Mouse (Mus musculus) heart, adult 2 months (tissue): ENCODE measurements around the gene Cfap97d1. TPM values are rescaled to one million over a fixed set of nuclear protein-coding genes. Genes with fewer than 3 reads are reported as not detected.
A peak's percentile ranks its signal among the peaks of the same experiment; 100 is the strongest.

Experiments used
- DNase-seq, 2 experiments: peaks; one replicate each; pipeline ENCODE4 v3.0.0; 2021
- H3K27ac ChIP-seq: fragments of 200-600 bp; 2 replicates; pipeline ENCODE4 v1.8.1; 2022
- H3K27me3 ChIP-seq: fragments of 200-500 bp; 2 replicates; pipeline ENCODE4 v1.6.1; 2012; ENCODE audit warnings: mild to moderate bottlenecking, low read length, inconsistent platforms, mixed read lengths; ENCODE audit not compliant: control insufficient read depth, insufficient read depth
- H3K36me3 ChIP-seq: fragments of 200-500 bp; 2 replicates; pipeline ENCODE4 v1.6.1; 2012; ENCODE audit warnings: low read length, inconsistent platforms; ENCODE audit not compliant: control insufficient read depth, insufficient read depth
- H3K4me1 ChIP-seq: fragments of 200-500 bp; 2 replicates; pipeline ENCODE4 v1.6.1; 2011; ENCODE audit warnings: low read length; ENCODE audit not compliant: control insufficient read depth, insufficient read depth
- H3K4me3 ChIP-seq: fragments of 200-600 bp; 2 replicates; pipeline ENCODE4 v1.8.1; 2022
- H3K79me2 ChIP-seq: fragments of 200-500 bp; replicated peaks from 2 replicates; pipeline ENCODE4 v1.6.1; 2012; ENCODE audit warnings: mild to moderate bottlenecking, inconsistent platforms, low read length, moderate library complexity, mixed read lengths; ENCODE audit not compliant: control insufficient read depth, insufficient read depth
- H3K9ac ChIP-seq: fragments of 200-500 bp; 2 replicates; pipeline ENCODE4 v1.6.1; 2012; ENCODE audit warnings: low read depth, mild to moderate bottlenecking, control low read depth, inconsistent platforms, low read length, mixed read lengths
- CTCF ChIP-seq: fragments of 200-600 bp; IDR thresholded peaks from 2 replicates; pipeline ENCODE4 v1.8.1; 2022; ENCODE audit warnings: antibody characterized with exemption, mild to moderate bottlenecking, moderate library complexity
- EP300 ChIP-seq: fragments of 200-500 bp; IDR thresholded peaks from 2 replicates; pipeline ENCODE4 v1.6.1; 2011; ENCODE audit warnings: low read depth, low read length, control low read depth; ENCODE audit not compliant: insufficient read depth
- POLR2A ChIP-seq: fragments of 200-500 bp; IDR thresholded peaks from 2 replicates; pipeline ENCODE4 v1.6.1; 2011; ENCODE audit warnings: mild to moderate bottlenecking, low read depth, low read length, control low read depth; ENCODE audit not compliant: insufficient read depth
- WGBS: fragments of 180-500 bp; shearing (Covaris S2); methylation state at CpG from one replicate; pipeline ENCODE4 v1.1.7; 2018; 5-methylcytosine and 5-hydroxymethylcytosine counted together
- intact Hi-C: fragments of 180-260 bp; cut with DNase I; formaldehyde crosslinking; loops from one replicate; pipeline ENCODE4 v1.15.1; 2025
- polyA plus RNA-seq: library from polyadenylated mRNA; depleted of rRNA; stranded (reverse); fragments of >200 nt; gene quantifications from 2 replicates; pipeline ENCODE4 v1.2.3, GENCODE M21; 2012
- total RNA-seq, 2 experiments: library from RNA; stranded (reverse); gene quantifications; 2 replicates each; pipeline ENCODE4 v1.2.3; 2021

The Cfap97d1 gene
- total and polyA plus RNA-seq, 3 experiments, result not detected

DNA sequence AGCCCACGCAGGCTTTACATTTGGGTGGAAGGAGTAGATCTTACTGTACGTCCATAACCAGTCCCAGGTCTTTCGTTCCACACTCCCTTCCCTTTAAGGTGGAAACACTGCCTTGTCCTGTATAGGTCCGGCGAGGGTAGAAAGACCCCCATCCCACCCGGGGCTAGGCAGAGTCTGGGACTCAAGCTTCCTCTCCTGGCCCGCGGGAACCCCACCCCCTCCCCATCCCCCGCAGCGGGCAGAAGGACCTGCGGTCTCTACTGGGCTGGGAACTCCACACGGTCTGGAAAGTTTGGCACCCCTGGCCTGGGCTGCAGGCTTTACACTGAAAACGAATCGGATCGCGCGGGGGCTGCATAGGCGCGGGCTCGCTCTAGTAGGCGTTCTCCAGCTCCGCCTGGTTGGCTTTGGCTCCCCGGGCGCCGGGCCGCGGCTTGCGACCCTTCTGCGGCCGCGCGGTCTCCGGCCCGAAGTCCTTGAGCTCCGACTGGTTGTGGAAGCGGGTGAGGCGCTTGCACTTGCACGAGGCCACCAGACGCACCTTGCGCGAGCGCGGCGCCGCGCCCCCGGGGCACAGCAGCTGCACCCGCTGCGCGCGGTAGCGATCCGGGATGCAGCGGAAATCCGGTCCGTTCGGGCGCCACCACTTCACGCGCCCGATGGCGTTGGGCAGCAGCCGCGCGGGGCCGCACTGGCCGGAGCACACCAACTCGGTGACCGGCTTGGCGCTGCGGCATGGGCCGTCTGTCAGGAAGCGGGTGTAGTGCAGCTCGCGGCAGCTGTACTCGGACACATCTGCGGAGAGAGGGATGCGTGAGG lies 20.4 kb upstream of the Cfap97d1 start:
- H3K36me3 ChIP-seq, result no peaks in the 10 kb centered on the region
- no peaks in the 10 kb centered on the region; the same call in 1 of the 2 replicates for H3K4me1 ChIP-seq
- H3K27ac ChIP-seq, result no peak overlapping the region; the same call in 1 of the 2 replicates
- no peak for TF ChIP-seq CTCF
- TF ChIP-seq POLR2A, result no peak
- DNase-seq, result peak; percentile 42 to 61
- H3K79me2 ChIP-seq, result no peaks in the 10 kb centered on the region
- H3K9ac ChIP-seq, result peak overlapping the region; percentile 68
- peak overlapping the region; percentile 47 for H3K4me3 ChIP-seq
- under 1% methylated on average over 78 of the region's 78 CpGs for WGBS
- peaks cover 8% of the 10 kb centered on the region for H3K27me3 ChIP-seq
- intact Hi-C loops, result no loop called here

DNA sequence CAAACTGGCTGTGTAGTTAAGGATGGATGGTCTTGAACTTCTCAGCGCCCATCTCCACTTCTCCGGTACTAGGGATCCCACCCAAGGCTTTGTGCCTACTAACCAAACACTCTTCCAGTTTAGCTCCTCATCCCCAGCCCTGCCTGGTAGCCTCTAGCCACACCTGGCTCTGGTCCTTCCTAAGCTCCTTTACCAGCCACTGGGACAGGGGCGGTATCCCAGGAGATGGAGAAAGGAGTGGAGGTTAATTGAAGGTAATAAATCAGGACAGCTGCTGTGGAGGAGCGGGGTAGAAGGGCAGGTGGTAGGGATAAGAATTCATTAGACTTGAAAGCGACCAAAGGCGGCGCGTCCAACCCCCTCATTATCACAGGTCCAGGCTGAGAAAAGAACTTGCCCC lies 19.4 kb upstream of the Cfap97d1 start:
- DNase-seq, result no peak
- no peak for TF ChIP-seq EP300
- TF ChIP-seq POLR2A, result no peak
- no peak for TF ChIP-seq CTCF
- H3K4me3 ChIP-seq, result no peak overlapping the region
- H3K4me1 ChIP-seq, result no peaks in the 10 kb centered on the region; the same call in 1 of the 2 replicates
- peaks cover 8% of the 10 kb centered on the region for H3K27me3 ChIP-seq
- no peak overlapping the region for H3K27ac ChIP-seq
- WGBS, result 64% methylated on average over 8 of the region's 8 CpGs
- H3K36me3 ChIP-seq, result no peaks in the 10 kb centered on the region
- H3K79me2 ChIP-seq, result no peaks in the 10 kb centered on the region
- no peak overlapping the region for H3K9ac ChIP-seq
- intact Hi-C loops, result loop anchor here (5.0 kb wide), 1 partner anchor 152 kb away; no protein-coding TSS in a partner anchor

- WGBS, result 19% methylated on average over 2 of the region's 2 CpGs
- TF ChIP-seq POLR2A, result no peak
- no peak for TF ChIP-seq CTCF
- no peak for TF ChIP-seq EP300
- intact Hi-C loops, result loop anchor here (5.0 kb wide), 1 partner anchor 153 kb away; no protein-coding TSS in a partner anchor
- no peak overlapping the region for H3K9ac ChIP-seq
- no peak for DNase-seq
- no peaks in the 10 kb centered on the region; the same call in 1 of the 2 replicates for H3K4me1 ChIP-seq
- H3K27ac ChIP-seq, result no peak overlapping the region
- H3K79me2 ChIP-seq, result no peaks in the 10 kb centered on the region
- H3K27me3 ChIP-seq, result peaks cover 8% of the 10 kb centered on the region
- no peaks in the 10 kb centered on the region for H3K36me3 ChIP-seq
- H3K4me3 ChIP-seq, result no peak overlapping the region
Measured at GRCm38 (mm10) chr11:101965553-101965952, 18.5 kb upstream of the Cfap97d1 start.

DNA sequence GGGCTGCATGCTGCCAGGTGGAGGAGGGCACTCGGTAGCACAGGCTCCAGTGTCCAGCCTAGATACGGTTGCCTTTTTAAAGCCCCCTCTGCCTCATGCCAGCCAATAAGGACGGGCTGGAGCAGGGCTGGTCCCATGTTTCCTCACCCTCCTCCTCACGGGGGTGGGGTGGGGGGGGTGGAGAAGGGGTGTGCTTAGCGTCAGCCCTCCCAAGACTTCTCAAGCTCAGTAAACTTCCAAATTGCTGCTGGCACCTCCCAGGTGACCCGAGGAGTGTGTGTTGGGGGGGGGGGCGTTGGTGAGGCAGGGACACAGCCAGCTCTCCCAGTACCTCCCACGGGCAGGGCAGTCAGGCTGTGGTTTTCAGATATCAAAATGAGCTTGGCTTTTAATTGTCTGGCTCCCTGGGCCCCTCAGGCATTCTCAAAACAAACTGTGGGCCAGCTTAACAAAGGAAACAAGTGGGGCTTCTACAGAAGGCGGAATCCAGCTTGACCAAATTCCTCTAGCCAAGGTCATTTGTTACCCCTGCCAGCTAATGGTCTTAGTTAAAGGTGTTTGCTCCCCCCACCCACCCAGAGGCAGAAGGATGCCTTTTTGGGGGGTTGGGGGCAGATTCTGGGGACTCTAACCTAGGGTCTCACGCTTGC lies 17.0 kb upstream of the Cfap97d1 start, which contains the start of gene Sost:
Gene Sost, minus strand, starts transcription at position 51 of the 650 bp plus-strand sequence.
- intact Hi-C loops, result loop anchor here (5.0 kb wide), 1 partner anchor 155 kb away; no protein-coding TSS in a partner anchor
- Histone ChIP-seq H3K79me2 (no peaks in the 10 kb centered on the region), H3K4me3 (no peak within 1 kb of the TSS), H3K27me3 (peaks cover 8% of the 10 kb centered on the region), H3K27ac (no peak within 1 kb of the TSS), H3K4me1 (no peaks in the 10 kb centered on the region; the same call in 1 of the 2 replicates), H3K9ac (no peak within 1 kb of the TSS), H3K36me3 (peaks cover 6% of the 10 kb centered on the region)
- no peak for TF ChIP-seq POLR2A
- 51% methylated on average over 10 of the region's 10 CpGs for WGBS
- no peak for DNase-seq

- Histone ChIP-seq H3K4me1 (no peaks in the 10 kb centered on the region; the same call in 1 of the 2 replicates), H3K27me3 (peaks cover 8% of the 10 kb centered on the region)
- TF ChIP-seq CTCF, result no peak
- no peak for TF ChIP-seq EP300
- TF ChIP-seq POLR2A, result no peak
Measured at GRCm38 (mm10) chr11:101968311-101968710, 15.8 kb upstream of the Cfap97d1 start.

DNA sequence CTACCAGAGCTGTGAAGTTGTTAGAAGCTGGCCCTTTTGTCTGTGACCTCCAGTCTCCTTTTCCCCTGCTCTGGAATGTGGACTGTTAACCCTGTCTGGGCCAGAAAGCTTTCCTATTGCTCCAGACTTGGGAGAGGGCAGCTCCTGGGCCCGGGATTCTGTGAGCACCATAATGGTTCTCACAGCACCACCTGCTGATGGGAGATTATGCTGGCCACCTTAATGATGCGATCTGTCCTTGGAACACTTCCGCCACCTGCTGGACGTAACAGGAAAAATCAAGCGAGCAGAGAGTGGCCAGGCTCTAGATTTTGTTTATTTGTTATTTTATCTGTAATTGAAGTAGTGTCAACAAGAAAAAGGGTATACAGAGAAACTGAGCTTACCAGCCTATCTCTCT lies 15.3 kb upstream of the Cfap97d1 start:
- H3K79me2 ChIP-seq, result no peaks in the 10 kb centered on the region
- TF ChIP-seq EP300 (peak; percentile 98), POLR2A (no peak), CTCF (peak; percentile 97)
- H3K4me3 ChIP-seq, result no peak overlapping the region
- under 1% methylated on average over 5 of the region's 5 CpGs for WGBS
- intact Hi-C loops, result loop anchor here (1.0 to 5.0 kb wide), 2 partner anchors 49 to 156 kb away; no protein-coding TSS in a partner anchor
- H3K36me3 ChIP-seq, result peaks cover 6% of the 10 kb centered on the region
- no peak overlapping the region for H3K9ac ChIP-seq
- peaks cover 5% of the 10 kb centered on the region for H3K27me3 ChIP-seq
- H3K27ac ChIP-seq, result no peak overlapping the region
- H3K4me1 ChIP-seq, result no peaks in the 10 kb centered on the region; the same call in 1 of the 2 replicates
- peak; percentile 81 to 82 for DNase-seq

More at GRCm38 (mm10) chr11:101968311-101968710, 15.8 kb upstream of the Cfap97d1 start:
- Histone ChIP-seq H3K4me3 (no peak overlapping the region), H3K9ac (no peak overlapping the region), H3K79me2 (no peaks in the 10 kb centered on the region), H3K27ac (no peak overlapping the region), H3K36me3 (peaks cover 6% of the 10 kb centered on the region)
- WGBS, result 52% methylated on average over 7 of the region's 7 CpGs
- intact Hi-C loops, result loop anchor here (1.0 to 5.0 kb wide), 2 partner anchors 49 to 156 kb away; no protein-coding TSS in a partner anchor
- DNase-seq, result no peak
